Mouse (Mus musculus) ovary, postnatal 10 days (tissue): ENCODE results near the gene Kcnq1.

Experiments
- DNase-seq: peaks from one replicate; pipeline ENCODE4 v3.0.0; 2022; ENCODE audit warnings: low spot score

Gene Kcnq1

DNA sequence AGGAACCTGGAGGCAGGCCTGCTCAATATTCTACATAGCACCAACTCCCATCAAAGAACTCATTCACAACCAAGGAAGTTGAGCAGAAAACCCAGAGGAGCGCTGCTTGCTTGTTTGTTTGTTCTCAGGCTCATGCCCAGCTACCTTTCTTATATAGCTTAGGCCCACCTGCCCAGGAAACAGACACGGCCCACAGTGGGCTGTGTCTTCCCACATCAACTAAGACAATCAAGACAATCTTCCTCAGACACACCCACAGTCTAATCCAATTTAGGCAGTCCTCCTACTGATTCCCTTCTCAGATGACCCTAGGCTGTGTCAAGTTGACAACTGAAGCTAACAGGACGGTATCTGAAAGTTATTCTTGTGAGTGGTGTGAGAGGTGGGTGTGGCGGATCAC lies at the start of gene Kcnq1:
Gene Kcnq1, plus strand, starts transcription at position 301 of the 400 bp plus-strand sequence.
- DNase-seq = no peak

GRCm38 (mm10) chr7:143057023-143057422 lies 49.1 kb upstream of the Kcnq1 start:
- no peak for DNase-seq

GRCm38 (mm10) chr7:143057667-143058220 lies 48.4 kb upstream of the Kcnq1 start:
- DNase-seq = no peak

DNA sequence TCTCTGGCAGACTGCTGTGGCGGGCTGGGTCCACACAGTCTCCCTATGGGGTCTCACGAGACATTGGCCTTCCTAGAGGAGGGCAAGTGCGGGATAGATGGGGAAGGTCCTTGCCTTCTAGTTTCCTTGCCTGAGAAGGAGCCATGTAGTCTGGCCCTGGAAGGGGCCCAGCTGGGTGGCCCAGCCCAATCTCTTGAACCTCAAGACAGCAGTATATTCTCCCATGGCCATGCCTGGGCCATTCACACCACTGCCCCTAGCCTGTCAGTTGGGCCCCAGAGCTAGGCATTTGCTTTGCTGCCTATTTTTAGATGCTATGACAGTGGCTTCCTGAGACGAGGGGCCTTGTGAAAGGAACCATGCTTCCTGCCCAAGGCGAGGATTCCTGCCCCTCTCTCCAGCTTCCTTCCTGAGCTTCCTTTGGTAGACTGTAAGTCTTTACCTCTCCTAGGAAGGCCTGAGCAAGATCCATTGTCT lies 47.9 kb upstream of the Kcnq1 start:
- no peak for DNase-seq

DNA sequence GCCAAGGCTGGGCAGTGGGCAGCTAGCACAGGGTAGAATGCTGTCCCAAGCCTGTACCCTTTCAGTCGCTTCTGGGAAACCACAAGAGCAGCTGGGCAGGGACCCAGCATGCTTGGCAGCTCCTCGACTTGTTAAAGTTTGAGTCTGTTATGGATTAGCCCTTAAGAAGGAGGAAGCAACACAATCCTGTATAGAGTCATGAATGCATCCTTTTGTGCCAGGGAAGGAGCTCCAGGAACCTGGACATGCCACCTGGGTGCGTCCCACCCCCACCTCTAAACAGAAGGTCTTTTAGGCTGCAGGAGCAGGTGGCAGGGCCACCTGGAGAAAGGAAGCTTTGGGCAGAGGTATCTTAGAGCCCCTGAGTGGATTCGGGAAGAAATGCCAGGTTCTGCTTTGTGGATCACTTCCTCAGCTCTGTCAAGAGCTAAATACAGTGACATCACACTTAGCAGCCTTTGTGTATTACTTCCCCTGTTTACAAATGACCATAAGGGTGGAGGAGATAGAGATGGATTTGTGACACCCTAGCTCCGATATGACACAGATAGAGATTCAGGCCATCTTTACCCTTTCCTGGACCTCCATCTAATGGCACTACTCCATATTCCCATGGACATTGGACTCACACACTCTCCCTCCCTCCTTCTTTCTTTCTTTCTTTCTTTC lies 46.8 kb upstream of the Kcnq1 start:
- no peak for DNase-seq

- DNase-seq = no peak
Observed at GRCm38 (mm10) chr7:143062704-143063103, 43.5 kb upstream of the Kcnq1 start.

- DNase-seq = no peak
Observed at GRCm38 (mm10) chr7:143064226-143064625, 41.9 kb upstream of the Kcnq1 start.

GRCm38 (mm10) chr7:143065692-143066091 lies 40.5 kb upstream of the Kcnq1 start:
- DNase-seq = no peak

DNA sequence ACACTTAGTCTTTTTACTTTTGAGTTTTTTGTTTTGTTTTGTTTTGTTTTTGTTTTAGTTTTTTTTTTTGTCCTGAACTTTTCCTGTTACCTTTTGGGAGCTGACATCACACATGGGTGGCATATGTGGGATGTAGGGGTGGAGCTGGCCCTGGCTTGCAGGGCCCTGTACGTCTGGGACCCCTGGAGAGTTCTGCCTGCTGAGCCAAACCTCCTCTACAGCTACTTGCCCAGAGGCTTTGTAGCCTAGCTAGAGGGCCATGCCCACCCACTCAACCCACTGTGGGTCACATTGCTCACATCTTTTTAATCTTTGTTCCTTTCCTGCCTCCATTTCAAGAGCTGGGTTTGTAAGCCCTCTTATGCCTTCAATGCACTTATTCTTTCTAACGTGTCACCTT lies 38.7 kb upstream of the Kcnq1 start:
- no peak for DNase-seq

DNA sequence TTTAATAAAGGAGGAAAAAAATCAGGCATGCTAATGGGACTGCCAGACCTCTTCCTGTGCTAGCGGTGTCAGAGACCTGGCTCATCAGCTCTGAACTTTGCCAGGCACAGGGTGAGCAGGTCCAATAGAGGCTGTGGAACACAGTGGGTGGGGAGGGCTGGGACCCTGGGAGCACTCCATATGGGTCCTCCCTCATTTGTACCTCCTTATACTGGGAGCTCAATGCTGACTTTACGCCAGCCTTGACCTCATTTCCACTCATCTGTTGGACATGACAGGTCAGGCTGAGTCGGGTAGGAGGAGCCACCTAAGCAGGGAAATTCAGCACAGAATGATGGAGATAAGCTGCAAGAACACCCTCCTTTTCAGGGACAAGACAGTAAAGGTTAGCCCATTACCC lies 38.3 kb upstream of the Kcnq1 start:
- no peak for DNase-seq

- DNase-seq = no peak
Observed at GRCm38 (mm10) chr7:143068316-143068881, 37.8 kb upstream of the Kcnq1 start.

- DNase-seq = peak; percentile 83
Observed at GRCm38 (mm10) chr7:143068882-143069591, 37.1 kb upstream of the Kcnq1 start, which contains the start of gene Tssc4. TSS of gene Tssc4 (plus strand) at chr7:143069249.

GRCm38 (mm10) chr7:143069751-143070400 lies 36.3 kb upstream of the Kcnq1 start:
- DNase-seq = no peak

- DNase-seq = no peak
Observed at GRCm38 (mm10) chr7:143070506-143071070, 35.6 kb upstream of the Kcnq1 start.

- DNase-seq = no peak
Observed at GRCm38 (mm10) chr7:143072605-143073004, 33.6 kb upstream of the Kcnq1 start.

DNA sequence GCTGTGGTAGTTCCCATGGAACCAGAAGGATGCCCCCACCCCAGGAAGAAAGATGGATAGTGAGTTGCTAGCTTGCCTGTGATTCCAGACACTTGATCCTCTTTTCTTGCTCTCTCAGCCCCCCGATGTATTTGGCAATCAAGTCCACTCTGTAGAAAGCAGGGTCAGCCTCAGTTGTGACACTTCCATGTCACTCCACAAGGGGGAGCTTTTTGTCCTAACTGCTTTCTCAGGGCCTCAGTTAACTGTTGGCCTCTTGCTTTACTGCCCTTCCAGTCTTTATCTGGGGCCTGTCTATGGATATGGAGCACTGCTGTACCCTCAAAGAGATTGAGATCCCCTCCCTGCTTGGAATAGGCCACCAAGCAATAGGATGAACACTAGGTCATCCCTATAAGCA lies 33.1 kb upstream of the Kcnq1 start:
- no peak for DNase-seq

- DNase-seq = no peak
Observed at GRCm38 (mm10) chr7:143075394-143075793, 30.8 kb upstream of the Kcnq1 start.

DNA sequence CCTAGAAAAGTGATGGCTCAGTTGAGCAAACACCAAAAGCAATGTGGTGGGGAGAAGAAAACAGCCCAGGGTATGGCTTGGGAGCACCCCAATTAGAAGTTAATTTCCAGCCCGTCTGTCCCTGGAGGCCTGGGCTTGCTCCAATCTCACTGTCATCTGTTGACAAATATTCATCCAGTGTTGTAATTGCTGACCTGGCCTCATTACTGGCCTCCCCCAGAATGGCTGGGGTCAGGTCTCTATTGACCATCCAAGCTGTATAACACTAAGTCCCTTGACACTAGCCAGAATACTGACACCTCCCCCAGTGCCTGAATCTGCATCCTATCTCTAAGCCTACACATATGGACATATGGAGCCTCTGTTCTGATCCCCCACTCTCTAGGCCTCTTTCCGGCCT lies 28.8 kb upstream of the Kcnq1 start:
- no peak for DNase-seq

DNA sequence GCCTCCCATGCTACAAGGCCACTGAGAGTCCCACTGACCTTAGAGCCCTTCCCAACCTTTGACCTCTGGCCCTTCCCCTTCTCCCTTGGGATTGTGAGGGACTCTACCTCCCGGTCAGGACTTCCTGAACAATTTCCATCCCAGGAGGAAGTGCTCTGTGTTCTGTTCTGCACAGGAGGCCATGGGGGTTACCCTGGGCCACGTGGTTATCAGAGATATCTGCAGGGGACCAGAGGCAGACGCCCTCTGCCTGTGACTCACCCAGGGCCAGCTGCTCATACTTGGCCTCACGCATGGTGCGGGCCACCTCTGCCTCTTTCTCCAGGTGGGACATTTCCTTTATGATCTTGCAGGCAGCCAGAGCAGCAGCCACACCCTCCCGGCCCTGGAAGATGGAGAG lies 24.1 kb upstream of the Kcnq1 start:
- no peak for DNase-seq

DNA sequence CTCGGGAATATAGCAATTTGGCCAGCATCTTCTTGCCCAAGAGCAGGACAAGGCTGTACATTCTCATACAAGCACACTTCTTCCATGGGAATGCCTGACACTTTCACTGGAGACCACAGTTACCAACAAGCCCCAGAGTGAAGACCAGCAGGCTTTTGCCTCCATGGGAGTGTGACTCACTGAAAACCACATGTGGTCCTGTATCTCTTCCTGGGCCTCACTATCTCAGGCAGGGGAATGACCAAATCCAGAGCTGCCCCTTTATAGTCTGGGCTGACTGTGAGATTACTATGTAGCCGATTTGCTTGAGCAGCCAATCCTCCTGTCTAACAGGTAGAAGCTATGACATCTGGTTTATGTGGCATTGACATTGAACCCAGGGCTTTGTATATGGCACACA lies 22.5 kb upstream of the Kcnq1 start:
- DNase-seq = no peak

GRCm38 (mm10) chr7:143086366-143086765 lies 19.8 kb upstream of the Kcnq1 start:
- peak; percentile 57 for DNase-seq

GRCm38 (mm10) chr7:143087070-143087579 lies 19.0 kb upstream of the Kcnq1 start:
- DNase-seq = peak; percentile 34
